Mouse (Mus musculus): ENCODE measurements around the gene Arl6ip5. TPM values are rescaled to one million over a fixed set of nuclear protein-coding genes. Genes with fewer than 3 reads are reported as not detected.
"Not testable (repeated sequence)": the region's sequence is repeated elsewhere in the genome, so short reads cannot be mapped to it uniquely, and the experiment has no call there.

Gene Arl6ip5
- polyA plus RNA-seq, 1 experiment from 2014 or later: 28.6 TPM

GRCm38 (mm10) chr6:97258489-97258888, 48.0 kb downstream of the Arl6ip5 start:
- DNase-seq (no peak), ATAC-seq (ENCODE audit: insufficient read depth) (no peak)
- no peak overlapping the region for H3K4me3 ChIP-seq (ENCODE audit: low read depth, low read length)
- no peak overlapping the region for H3K9ac ChIP-seq
- H3K27ac ChIP-seq (ENCODE audit: low read depth): no peak overlapping the region
- H3K27me3 ChIP-seq (ENCODE audit: insufficient read depth, low read length): no peaks in the 10 kb centered on the region
- WGBS: 84% methylated on average over 1 of the region's 1 CpGs
- H3K36me3 ChIP-seq (ENCODE audit: insufficient read depth): no peaks in the 10 kb centered on the region
- H3K9me3 ChIP-seq (ENCODE audit: low read depth, low read length): no peaks in the 10 kb centered on the region
- no peaks in the 10 kb centered on the region for H3K4me1 ChIP-seq (ENCODE audit: insufficient read depth)
- H3K4me2 ChIP-seq: no peak overlapping the region
- no peak for TF ChIP-seq CTCF (IDR thresholded peaks at IDR 0.05; ENCODE audit: low read depth)

- WGBS: 82% methylated on average over 2 of the region's 2 CpGs
- H3K36me3 ChIP-seq (ENCODE audit: insufficient read depth); H3K27ac ChIP-seq (ENCODE audit: low read depth); H3K4me1 ChIP-seq (ENCODE audit: insufficient read depth); DNase-seq; H3K4me2 ChIP-seq; H3K4me3 ChIP-seq (ENCODE audit: low read depth, low read length); H3K9ac ChIP-seq; ATAC-seq (ENCODE audit: insufficient read depth); H3K27me3 ChIP-seq (ENCODE audit: insufficient read depth, low read length); H3K9me3 ChIP-seq (ENCODE audit: low read depth, low read length): not testable (repeated sequence)
These were observed 49.4 kb downstream of the Arl6ip5 start for GRCm38 (mm10) chr6:97259926-97260325.

GRCm38 (mm10) chr6:97262229-97262628, 51.7 kb downstream of the Arl6ip5 start:
- Histone ChIP-seq H3K27me3 (ENCODE audit: insufficient read depth, low read length) (no peaks in the 10 kb centered on the region), H3K36me3 (ENCODE audit: insufficient read depth) (no peaks in the 10 kb centered on the region), H3K4me1 (ENCODE audit: insufficient read depth) (no peaks in the 10 kb centered on the region), H3K4me2 (no peak overlapping the region), H3K9ac (no peak overlapping the region), H3K4me3 (ENCODE audit: low read depth, low read length) (no peak overlapping the region), H3K27ac (ENCODE audit: low read depth) (no peak overlapping the region), H3K9me3 (ENCODE audit: low read depth, low read length) (no peaks in the 10 kb centered on the region)
- no peak for DNase-seq
- TF ChIP-seq CTCF (IDR thresholded peaks at IDR 0.05; ENCODE audit: low read depth): no peak
- WGBS: 62% methylated on average over 4 of the region's 4 CpGs
- no peak for ATAC-seq (ENCODE audit: insufficient read depth)

- H3K36me3 ChIP-seq (ENCODE audit: insufficient read depth); H3K9ac ChIP-seq; H3K27me3 ChIP-seq (ENCODE audit: insufficient read depth, low read length); DNase-seq; H3K4me2 ChIP-seq; ATAC-seq (ENCODE audit: insufficient read depth); H3K27ac ChIP-seq (ENCODE audit: low read depth); H3K4me1 ChIP-seq (ENCODE audit: insufficient read depth); H3K9me3 ChIP-seq (ENCODE audit: low read depth, low read length); H3K4me3 ChIP-seq (ENCODE audit: low read depth, low read length): not testable (repeated sequence)
- TF ChIP-seq CTCF (IDR thresholded peaks at IDR 0.05; ENCODE audit: low read depth): peak; percentile 17; the same call in 1 of the 2 replicates
These were observed 53.3 kb downstream of the Arl6ip5 start for GRCm38 (mm10) chr6:97263750-97264149.

GRCm38 (mm10) chr6:97265240-97265639, 54.8 kb downstream of the Arl6ip5 start:
- Histone ChIP-seq H3K4me1 (ENCODE audit: insufficient read depth) (no peaks in the 10 kb centered on the region), H3K9me3 (ENCODE audit: low read depth, low read length) (no peaks in the 10 kb centered on the region), H3K27ac (ENCODE audit: low read depth) (no peak overlapping the region), H3K4me3 (ENCODE audit: low read depth, low read length) (no peak overlapping the region), H3K27me3 (ENCODE audit: insufficient read depth, low read length) (no peaks in the 10 kb centered on the region), H3K9ac (no peak overlapping the region), H3K4me2 (no peak overlapping the region), H3K36me3 (ENCODE audit: insufficient read depth) (no peaks in the 10 kb centered on the region)
- WGBS: 50% methylated on average over 8 of the region's 8 CpGs
- no peak for ATAC-seq (ENCODE audit: insufficient read depth)
- no peak for DNase-seq
- no peak for TF ChIP-seq CTCF (IDR thresholded peaks at IDR 0.05; ENCODE audit: low read depth)

- no peak for ATAC-seq (ENCODE audit: insufficient read depth)
- TF ChIP-seq CTCF (IDR thresholded peaks at IDR 0.05; ENCODE audit: low read depth): no peak
- WGBS: 63% methylated on average over 3 of the region's 3 CpGs
- Histone ChIP-seq H3K9me3 (ENCODE audit: low read depth, low read length) (no peaks in the 10 kb centered on the region), H3K27me3 (ENCODE audit: insufficient read depth, low read length) (no peaks in the 10 kb centered on the region), H3K9ac (no peak overlapping the region), H3K4me1 (ENCODE audit: insufficient read depth) (no peaks in the 10 kb centered on the region), H3K4me3 (ENCODE audit: low read depth, low read length) (no peak overlapping the region), H3K4me2 (no peak overlapping the region), H3K36me3 (ENCODE audit: insufficient read depth) (no peaks in the 10 kb centered on the region), H3K27ac (ENCODE audit: low read depth) (no peak overlapping the region)
- DNase-seq: no peak
These were observed 55.2 kb downstream of the Arl6ip5 start for GRCm38 (mm10) chr6:97265705-97266104.

GRCm38 (mm10) chr6:97266661-97267060, 56.2 kb downstream of the Arl6ip5 start:
- Histone ChIP-seq H3K4me1 (ENCODE audit: insufficient read depth) (no peaks in the 10 kb centered on the region), H3K9me3 (ENCODE audit: low read depth, low read length) (no peaks in the 10 kb centered on the region), H3K36me3 (ENCODE audit: insufficient read depth) (no peaks in the 10 kb centered on the region), H3K27me3 (ENCODE audit: insufficient read depth, low read length) (no peaks in the 10 kb centered on the region), H3K27ac (ENCODE audit: low read depth) (no peak overlapping the region), H3K9ac (no peak overlapping the region), H3K4me2 (no peak overlapping the region), H3K4me3 (ENCODE audit: low read depth, low read length) (no peak overlapping the region)
- ATAC-seq (ENCODE audit: insufficient read depth): no peak
- DNase-seq: no peak
- 66% methylated on average over 4 of the region's 4 CpGs for WGBS
- TF ChIP-seq CTCF (IDR thresholded peaks at IDR 0.05; ENCODE audit: low read depth): no peak

- Histone ChIP-seq H3K4me3 (ENCODE audit: low read depth, low read length) (no peak overlapping the region), H3K4me2 (no peak overlapping the region), H3K4me1 (ENCODE audit: insufficient read depth) (no peaks in the 10 kb centered on the region), H3K9me3 (ENCODE audit: low read depth, low read length) (no peaks in the 10 kb centered on the region), H3K27ac (ENCODE audit: low read depth) (no peak overlapping the region), H3K9ac (no peak overlapping the region), H3K27me3 (ENCODE audit: insufficient read depth, low read length) (no peaks in the 10 kb centered on the region), H3K36me3 (ENCODE audit: insufficient read depth) (no peaks in the 10 kb centered on the region)
- ATAC-seq (ENCODE audit: insufficient read depth) (no peak), DNase-seq (no peak)
- TF ChIP-seq CTCF (IDR thresholded peaks at IDR 0.05; ENCODE audit: low read depth): no peak
- WGBS: 68% methylated on average over 2 of the region's 2 CpGs
These were observed 56.6 kb downstream of the Arl6ip5 start for GRCm38 (mm10) chr6:97267132-97267531.
